Comparison of ENCODE assay signal across 19 mouse cellular contexts in the genomic region with DNA sequence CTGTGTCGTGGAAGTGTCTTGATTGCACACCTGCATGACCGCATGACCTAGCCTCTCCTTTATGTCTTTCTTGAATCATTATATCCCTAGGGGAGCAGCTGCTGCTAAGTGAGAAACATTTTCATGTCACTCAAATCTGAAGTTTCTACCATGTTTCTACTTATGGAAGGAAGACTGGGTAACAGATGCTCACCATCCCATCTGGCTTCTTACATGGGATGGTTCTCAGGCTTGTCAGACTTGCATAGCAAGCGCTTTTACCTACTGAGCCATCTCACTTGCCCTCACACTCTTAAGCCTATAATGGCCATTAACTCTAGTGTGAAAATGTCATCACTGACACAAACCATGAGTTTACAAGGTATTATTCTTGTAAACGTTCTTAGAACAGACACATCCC. TPM values are rescaled to one million over a fixed set of nuclear protein-coding genes. Genes with fewer than 3 reads are reported as not detected.
A peak's percentile ranks its signal among the peaks of the same experiment; 100 is the strongest.
DNase-seq lines count a peak whose midpoint lies in the region; ATAC-seq lines count a peak whose summit lies in the region.
"Had no signal": no experiment of that assay in that cellular context is flagged by ENCODE, and none has a peak within 500 bp of the region (broad histone marks: within the 10 kb centered on the region; RNA-seq: fewer than 3 reads in every experiment).

No protein-coding gene starts in this region.

- H3K9me3 ChIP-seq in limb, embryonic 11.5 days (ENCODE audit: control insufficient read depth, low read length): no peaks in the 10 kb centered on the region
- no peaks in the 10 kb centered on the region for H3K9me3 ChIP-seq in limb, embryonic 10.5 days (replicated peaks)
- H3K9me3 ChIP-seq: embryonic facial prominence, embryonic 10.5 days; embryonic facial prominence, embryonic 12.5 days; forebrain, embryonic 12.5 days had no signal

- H3K4me3 ChIP-seq in limb, embryonic 11.5 days (ENCODE audit: low read depth, low read length): no peak overlapping the region
- no peak overlapping the region for H3K4me3 ChIP-seq in limb, embryonic 10.5 days
- H3K4me3 ChIP-seq: embryonic facial prominence, embryonic 10.5 days; embryonic facial prominence, embryonic 12.5 days; forebrain, embryonic 12.5 days had no signal

- 74% methylated on average over 4 of the region's 4 CpGs for WGBS in limb, embryonic 11.5 days
- 84% methylated on average over 4 of the region's 4 CpGs for WGBS in limb, embryonic 10.5 days

- no peaks in the 10 kb centered on the region for H3K36me3 ChIP-seq in limb, embryonic 11.5 days (ENCODE audit: control insufficient read depth, insufficient read depth, low read length)
- H3K36me3 ChIP-seq in limb, embryonic 10.5 days: no peaks in the 10 kb centered on the region
- H3K36me3 ChIP-seq: embryonic facial prominence, embryonic 10.5 days; embryonic facial prominence, embryonic 12.5 days; forebrain, embryonic 12.5 days had no signal

- no peak overlapping the region for H3K4me2 ChIP-seq in limb, embryonic 11.5 days (ENCODE audit: low read depth, severe bottlenecking)
- H3K4me2 ChIP-seq: embryonic facial prominence, embryonic 12.5 days; forebrain, embryonic 12.5 days had no signal

- no peak for DNase-seq in frontal cortex, postnatal 10 days (ENCODE audit: low spot score in 2 of 2)
- DNase-seq in limb, embryonic 11.5 days (ENCODE audit: low spot score): peak; percentile 3
- no peak for DNase-seq in limb, embryonic 10.5 days (ENCODE audit: low spot score)
- no peak for DNase-seq in lung, postnatal 14 days
- DNase-seq: adrenal gland, adult 2 months; adrenal gland, postnatal 10 days; adrenal gland, postnatal 25 days; cerebellum, adult 11-12 months; cerebellum, adult 2 months; cerebellum, adult 9-10 months; cerebellum, postnatal 10 days; cerebellum, postnatal 25 days had no signal

- no peaks in the 10 kb centered on the region for H3K4me1 ChIP-seq in limb, embryonic 11.5 days (ENCODE audit: control insufficient read depth, insufficient read depth, low read length)
- no peaks in the 10 kb centered on the region for H3K4me1 ChIP-seq in limb, embryonic 10.5 days
- H3K4me1 ChIP-seq: embryonic facial prominence, embryonic 10.5 days; embryonic facial prominence, embryonic 12.5 days; forebrain, embryonic 12.5 days had no signal

- no peaks in the 10 kb centered on the region for H3K27me3 ChIP-seq in limb, embryonic 11.5 days (ENCODE audit: control insufficient read depth, insufficient read depth, low read length)
- H3K27me3 ChIP-seq in limb, embryonic 10.5 days (ENCODE audit: low read depth, poor library complexity, severe bottlenecking): no peaks in the 10 kb centered on the region
- H3K27me3 ChIP-seq: embryonic facial prominence, embryonic 12.5 days; forebrain, embryonic 12.5 days had no signal

- H3K9ac ChIP-seq in limb, embryonic 11.5 days (ENCODE audit: low read length): no peak overlapping the region
- H3K9ac ChIP-seq: embryonic facial prominence, embryonic 12.5 days; forebrain, embryonic 12.5 days had no signal

- H3K27ac ChIP-seq in limb, embryonic 11.5 days (replicated peaks; ENCODE audit: low read depth, low read length): no peak overlapping the region
- no peak overlapping the region for H3K27ac ChIP-seq in limb, embryonic 10.5 days
- H3K27ac ChIP-seq: embryonic facial prominence, embryonic 10.5 days; embryonic facial prominence, embryonic 12.5 days; forebrain, embryonic 12.5 days had no signal

- ATAC-seq in frontal cortex, adult (ENCODE audit: low TSS enrichment): peak; percentile 71
- ATAC-seq in limb, embryonic 11.5 days (ENCODE audit: insufficient number of reproducible peaks, low FRiP score, low TSS enrichment, low read depth): no peak
- ATAC-seq: forebrain, embryonic 14.5 days; forebrain, embryonic 16.5 days had no signal

RNA-seq across cellular contexts. Expression of gene Adgrf4, which starts 13.5 kb away (rescaled TPM):
- 0.16 TPM in 1 of 2 replicates, not detected in the other for polyA plus RNA-seq in limb, embryonic 11.5 days (2014; fragmentation: Nextera tagmentation; extraction: Ambion mirVana)
- not detected in 2 replicates for polyA plus RNA-seq in limb, embryonic 10.5 days (2016; fragmentation: Nextera tagmentation; extraction: Ambion mirVana)
- polyA plus RNA-seq: embryonic facial prominence, embryonic 10.5 days; forebrain, embryonic 12.5 days had no signal

RNA-seq across cellular contexts. Expression of gene Adgrf2, which starts 36.4 kb away (rescaled TPM):
- polyA plus RNA-seq in limb, embryonic 11.5 days (2014; fragmentation: Nextera tagmentation; extraction: Ambion mirVana): 0.04 and 0.13 TPM in 2 replicates
- polyA plus RNA-seq in limb, embryonic 10.5 days (2016; fragmentation: Nextera tagmentation; extraction: Ambion mirVana): not detected in 2 replicates
- polyA plus RNA-seq: C2C12 had no signal
